Mouse (Mus musculus) right cerebral cortex, postnatal 25 days (tissue): ENCODE measurements around the gene Snrpd3.
A peak's percentile ranks its signal among the peaks of the same experiment; 100 is the strongest.
"Not testable (repeated sequence)": the region's sequence is repeated elsewhere in the genome, so short reads cannot be mapped to it uniquely, and the experiment has no call there.

Experiments
- DNase-seq: peaks from one replicate; pipeline ENCODE4 v3.0.0; 2022

The Snrpd3 gene

GRCm38 (mm10) chr10:75503692-75504091, 13.7 kb upstream of the Snrpd3 start:
- no peak for DNase-seq

- DNase-seq: no peak
Observed at GRCm38 (mm10) chr10:75504234-75505129, 12.9 kb upstream of the Snrpd3 start.

- no peak for DNase-seq
Observed at GRCm38 (mm10) chr10:75505130-75505495, 12.2 kb upstream of the Snrpd3 start.

DNA sequence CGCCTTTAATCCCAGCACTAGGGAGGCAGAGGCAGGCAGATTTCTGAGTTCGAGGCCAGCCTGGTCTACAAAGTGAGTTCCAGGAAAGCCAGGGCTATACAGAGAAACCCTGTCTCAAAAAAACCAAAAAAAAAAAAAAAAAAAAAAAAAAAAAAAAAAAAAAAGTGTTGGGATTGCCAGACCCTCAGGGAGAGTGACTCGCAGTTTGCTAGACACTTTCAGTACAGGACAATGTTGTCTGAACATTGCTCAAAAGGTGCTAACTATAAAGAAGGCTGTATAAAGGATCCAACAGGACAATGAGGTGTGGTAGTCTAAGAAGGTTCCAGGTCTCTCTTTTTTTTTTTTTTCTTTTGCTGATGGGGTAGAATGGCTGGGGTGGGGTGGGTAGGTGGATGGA, 11.4 kb upstream of the Snrpd3 start:
- not testable (repeated sequence) for DNase-seq

DNA sequence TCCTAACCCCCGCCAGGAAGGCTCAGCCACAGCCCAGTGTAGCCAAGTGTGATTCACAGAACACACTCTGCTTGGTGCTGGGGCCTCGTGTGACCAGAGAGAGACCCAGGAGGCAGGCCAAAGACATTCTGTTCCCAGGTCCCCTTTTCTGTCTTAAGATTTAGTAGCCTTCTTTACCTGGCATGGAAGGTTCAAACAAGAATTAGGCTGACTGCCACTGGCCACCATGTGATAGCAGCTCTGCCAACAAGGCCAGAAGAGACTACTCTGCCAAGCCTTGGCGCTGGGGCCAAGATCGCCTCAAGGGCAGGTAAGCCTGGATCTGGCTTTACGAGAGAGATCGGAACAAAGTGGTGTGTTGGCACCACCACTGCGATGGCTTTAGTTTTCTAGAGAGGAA, 6.9 kb upstream of the Snrpd3 start:
- DNase-seq: no peak

DNA sequence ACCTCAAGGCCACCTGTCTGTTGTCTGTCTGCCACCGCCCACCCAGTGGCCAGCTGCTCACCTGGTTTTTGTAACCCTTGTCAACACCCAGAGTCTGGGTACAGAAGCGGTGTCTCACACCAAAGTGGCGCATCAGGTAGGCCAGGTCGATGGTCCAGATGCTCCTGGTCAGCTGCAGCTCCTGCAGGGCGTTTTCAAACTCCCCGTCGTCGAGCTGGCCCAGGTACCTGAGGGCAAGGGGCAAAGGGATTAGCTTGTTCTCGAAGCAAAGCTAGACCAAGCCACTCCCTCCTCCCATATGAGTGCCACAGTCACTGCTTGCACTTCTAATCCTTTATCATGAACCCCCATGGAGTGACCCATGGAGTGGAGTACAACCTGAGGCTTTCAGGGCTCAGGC, 6.3 kb upstream of the Snrpd3 start:
- no peak for DNase-seq

- DNase-seq: no peak
Observed at GRCm38 (mm10) chr10:75511897-75512296, 5.5 kb upstream of the Snrpd3 start.

- DNase-seq: no peak
Observed at GRCm38 (mm10) chr10:75512796-75513195, 4.6 kb upstream of the Snrpd3 start.

DNA sequence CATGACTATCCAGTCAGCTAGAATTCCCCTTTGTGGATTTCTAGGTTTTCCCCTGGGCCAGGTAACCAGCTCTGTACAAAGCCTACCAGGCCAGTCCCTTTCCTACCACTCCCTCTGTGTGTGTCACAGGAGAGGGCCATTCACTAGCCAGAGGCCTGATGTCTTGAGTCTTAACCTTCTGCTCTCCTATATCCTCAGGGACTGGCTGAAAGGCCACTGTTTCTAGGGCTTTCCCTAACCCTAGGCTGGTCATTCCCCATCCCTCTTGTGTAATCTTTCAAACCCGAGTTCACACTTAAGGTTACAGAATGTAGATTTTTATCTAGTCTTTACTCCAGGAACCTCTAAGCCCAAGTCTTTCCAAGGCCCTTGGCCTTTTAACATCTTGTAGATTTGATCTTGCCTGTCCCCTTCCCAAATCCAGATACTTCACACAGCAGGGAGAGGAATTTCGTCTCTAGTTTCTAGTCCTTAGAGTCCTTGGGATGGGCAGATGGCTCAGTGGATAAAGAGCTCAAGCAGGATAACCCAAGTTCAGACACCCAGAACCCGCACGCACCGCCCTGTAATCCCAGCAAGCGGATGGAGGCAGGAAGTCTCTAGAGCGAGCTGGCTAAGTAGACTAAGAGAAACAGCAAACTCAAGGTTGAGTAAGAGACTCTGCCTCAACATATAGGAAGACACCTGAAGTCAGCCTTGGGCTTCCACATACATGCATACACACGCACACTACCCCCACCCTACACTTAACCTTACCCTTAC, 3.9 kb upstream of the Snrpd3 start:
- no peak for DNase-seq

GRCm38 (mm10) chr10:75514361-75514760, 3.0 kb upstream of the Snrpd3 start:
- DNase-seq: no peak

GRCm38 (mm10) chr10:75515216-75516037, 1.9 kb upstream of the Snrpd3 start:
- no peak for DNase-seq

- DNase-seq: no peak
Observed at GRCm38 (mm10) chr10:75516038-75516723, 1.2 kb upstream of the Snrpd3 start.

DNA sequence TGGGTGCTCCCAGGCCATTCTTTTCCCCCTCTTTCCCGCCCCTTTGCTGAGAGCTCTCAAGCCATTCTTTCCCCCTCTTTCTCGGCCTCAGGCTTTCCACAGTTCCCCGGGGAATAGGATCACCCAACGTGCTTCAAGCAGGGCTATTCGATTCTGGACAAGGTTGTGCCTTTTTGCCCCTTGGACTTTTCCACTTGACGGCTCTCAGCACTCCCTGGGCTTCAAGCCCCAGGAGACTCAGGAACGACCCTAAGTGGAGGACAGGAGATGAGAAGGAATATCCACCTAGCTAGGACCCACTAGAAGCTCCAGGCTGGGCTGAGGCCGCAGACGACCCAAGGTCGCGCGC, 653 bp upstream of the Snrpd3 start:
- peak; percentile 12 for DNase-seq

DNA sequence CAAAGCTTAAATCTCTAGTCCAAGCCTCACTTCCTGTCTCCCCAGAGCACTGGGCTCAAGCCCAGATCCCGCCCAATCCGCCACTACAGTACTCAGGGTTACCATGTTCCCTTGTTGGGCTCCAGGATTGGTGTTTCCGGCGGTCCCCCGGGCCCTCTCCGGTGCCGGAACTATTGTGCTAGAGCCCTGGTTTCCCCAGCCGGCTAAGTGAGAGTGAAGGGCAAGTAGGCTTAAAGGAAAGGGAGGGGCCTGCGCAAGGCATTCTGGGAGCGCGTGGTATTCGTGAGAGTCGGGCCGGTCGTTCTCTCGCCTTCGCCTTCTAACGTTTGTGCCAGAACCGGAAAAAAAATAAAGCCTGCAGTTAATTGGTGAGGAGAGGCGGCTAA, 400 bp downstream of the Snrpd3 start, which contains the start of gene Gucd1:
Gene Gucd1, minus strand, starts transcription at position 215 of the 386 bp plus-strand sequence.
- DNase-seq: peak; percentile 95

DNA sequence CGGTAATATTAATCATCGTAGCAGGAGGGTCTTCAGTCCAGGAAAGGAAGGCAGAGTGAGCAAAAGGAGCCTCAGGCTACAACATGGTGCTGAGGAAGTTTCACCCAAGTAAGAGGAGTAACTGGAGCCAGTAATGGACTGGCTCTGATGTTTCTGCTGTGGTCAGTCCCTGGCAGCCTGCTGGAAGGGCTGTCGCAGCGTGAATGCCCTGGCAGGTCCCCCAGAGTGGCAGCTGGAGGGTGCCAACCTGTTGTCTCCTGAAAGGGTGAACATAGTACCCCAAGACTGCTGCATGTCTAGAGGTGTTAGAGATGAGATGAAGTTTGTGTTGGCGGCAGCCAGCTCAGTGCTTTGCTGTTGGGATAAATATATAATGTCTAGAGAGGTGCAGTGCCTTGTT, 3.2 kb downstream of the Snrpd3 start:
- DNase-seq: no peak

DNA sequence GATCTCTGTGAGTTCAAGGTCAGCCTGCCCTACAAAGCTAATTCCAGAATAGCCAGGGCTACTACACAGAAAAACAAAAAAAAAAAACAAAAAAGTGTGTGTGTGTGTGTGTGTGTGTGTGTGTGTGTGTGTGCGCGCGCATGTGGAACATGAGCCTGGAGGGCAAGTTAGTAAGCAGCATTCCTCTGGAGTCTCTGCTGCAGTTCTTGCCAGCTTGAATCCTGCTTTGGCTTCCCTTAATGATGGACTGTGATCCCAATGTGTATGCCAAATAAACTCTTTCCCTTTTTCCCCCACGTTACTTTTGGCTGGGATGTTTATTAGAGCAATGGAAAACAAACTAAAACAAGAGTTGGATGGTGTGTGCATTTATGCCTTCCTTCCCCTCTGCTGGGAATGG, 4.3 kb downstream of the Snrpd3 start:
- DNase-seq: no peak

- DNase-seq: not testable (repeated sequence)
Observed at GRCm38 (mm10) chr10:75525450-75525849, 8.1 kb downstream of the Snrpd3 start.

DNA sequence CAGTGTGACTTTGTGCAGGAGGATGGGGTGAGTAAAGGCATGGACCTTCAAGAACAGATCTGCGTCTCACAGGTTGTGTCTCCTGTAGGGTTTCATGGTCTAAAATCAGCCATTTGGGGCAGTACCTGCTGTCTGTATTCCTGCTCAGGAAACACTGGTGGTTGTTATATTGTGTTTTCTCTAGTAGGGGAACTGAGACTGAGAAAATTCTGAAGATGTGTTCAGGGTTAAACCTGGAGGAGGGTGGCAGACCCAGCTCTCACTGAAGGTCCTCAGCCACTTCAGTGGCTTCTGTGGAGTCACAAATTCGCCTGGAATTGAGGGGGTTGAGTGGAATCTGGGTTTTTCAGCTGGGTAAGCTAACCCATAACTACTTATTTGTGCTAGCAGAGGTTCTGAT, 13.0 kb downstream of the Snrpd3 start:
- no peak for DNase-seq

GRCm38 (mm10) chr10:75531532-75532090, 14.3 kb downstream of the Snrpd3 start:
- DNase-seq: no peak

- DNase-seq: no peak
Observed at GRCm38 (mm10) chr10:75534216-75534615, 16.9 kb downstream of the Snrpd3 start.

- no peak for DNase-seq
Observed at GRCm38 (mm10) chr10:75534934-75535333, 17.6 kb downstream of the Snrpd3 start.

DNA sequence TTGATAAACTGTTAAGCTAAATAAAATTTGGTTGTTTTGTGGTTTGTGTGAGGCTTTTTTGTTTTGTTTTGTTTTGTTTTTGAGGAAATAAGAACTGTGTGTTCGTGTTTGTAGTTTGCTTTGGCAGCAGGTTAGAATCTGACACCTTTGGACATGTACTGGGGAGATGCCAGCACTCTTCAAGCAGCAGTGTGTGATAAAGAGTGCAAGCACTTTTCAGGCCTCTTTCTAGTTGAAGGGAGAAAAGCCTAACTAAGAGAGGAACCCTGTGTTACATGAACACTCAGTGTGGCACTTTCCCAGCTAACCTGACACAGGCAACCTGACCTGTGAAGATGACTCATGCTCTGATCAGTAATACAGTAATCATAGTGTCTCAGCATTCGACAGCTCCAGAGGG, 18.1 kb downstream of the Snrpd3 start:
- DNase-seq: no peak
